Mouse (Mus musculus) heart, embryonic 12.5 days (tissue): ENCODE results near the gene Ropn1l. TPM values are rescaled to one million over a fixed set of nuclear protein-coding genes. Genes with fewer than 3 reads are reported as not detected.
A peak's percentile ranks its signal among the peaks of the same experiment; 100 is the strongest.

Experiments used
- ATAC-seq: fragments of 200-750 bp; cut with Nextera tagmentation; 2 replicates; pipeline ENCODE4 v1.8.0; 2017; ENCODE audit warnings: moderate TSS enrichment, moderate library complexity; ENCODE audit not compliant: insufficient number of reproducible peaks, low FRiP score
- H3K27ac ChIP-seq: fragments of 300-500 bp; sonication (generic); 2 replicates; pipeline ENCODE4 v1.5.1; 2016; ENCODE audit warnings: mild to moderate bottlenecking, moderate library complexity; ENCODE audit not compliant: poor library complexity, severe bottlenecking
- H3K27me3 ChIP-seq: fragments of 300-500 bp; sonication (generic); replicated peaks from 2 replicates; pipeline ENCODE4 v1.6.1; 2016; ENCODE audit warnings: mild to moderate bottlenecking, moderate library complexity
- H3K36me3 ChIP-seq: fragments of 300-500 bp; sonication (generic); 2 replicates; pipeline ENCODE4 v1.6.1; 2016; ENCODE audit warnings: mild to moderate bottlenecking, moderate library complexity
- H3K4me1 ChIP-seq: fragments of 300-500 bp; sonication (generic); replicated peaks from 2 replicates; pipeline ENCODE4 v1.6.1; 2016; ENCODE audit warnings: mild to moderate bottlenecking
- H3K4me2 ChIP-seq: fragments of 300-500 bp; sonication (generic); 2 replicates; pipeline ENCODE4 v1.6.1; 2016; ENCODE audit warnings: mild to moderate bottlenecking, moderate library complexity
- H3K4me3 ChIP-seq: fragments of 300-500 bp; sonication (generic); 2 replicates; pipeline ENCODE4 v1.5.1; 2016; ENCODE audit warnings: mild to moderate bottlenecking
- H3K9ac ChIP-seq: fragments of 300-500 bp; sonication (generic); 2 replicates; pipeline ENCODE4 v1.6.1; 2016; ENCODE audit warnings: mild to moderate bottlenecking, moderate library complexity
- H3K9me3 ChIP-seq: fragments of 300-500 bp; sonication (generic); replicated peaks from 2 replicates; pipeline ENCODE4 v1.6.1; 2016; ENCODE audit warnings: mild to moderate bottlenecking, moderate library complexity
- WGBS: fragments of 180-500 bp; shearing (Covaris S2); methylation state at CpG from one replicate; pipeline ENCODE4 v1.1.7; 2016; 5-methylcytosine and 5-hydroxymethylcytosine counted together
- polyA plus RNA-seq: library from polyadenylated mRNA; unstranded; fragments of >200 nt; fragmentation: Nextera tagmentation; extraction: Ambion mirVana; gene quantifications from 2 replicates; pipeline ENCODE4 v1.2.1, GENCODE M21; 2016

Gene Ropn1l
- polyA plus RNA-seq, 1 experiment from 2014 or later = 2.2 TPM

- H3K36me3 ChIP-seq = peaks cover 71% of the 10 kb centered on the region
- no peaks in the 10 kb centered on the region for H3K9me3 ChIP-seq
- no peak overlapping the region for H3K4me2 ChIP-seq
- WGBS = 91% methylated on average over 1 of the region's 1 CpGs
- H3K27me3 ChIP-seq = no peaks in the 10 kb centered on the region
- H3K4me3 ChIP-seq = no peak overlapping the region
- H3K27ac ChIP-seq = no peak overlapping the region
- no peaks in the 10 kb centered on the region for H3K4me1 ChIP-seq
- no peak overlapping the region for H3K9ac ChIP-seq
- no peak for ATAC-seq
Observed at GRCm38 (mm10) chr15:31466749-31467148, 13.2 kb upstream of the Ropn1l start.

DNA sequence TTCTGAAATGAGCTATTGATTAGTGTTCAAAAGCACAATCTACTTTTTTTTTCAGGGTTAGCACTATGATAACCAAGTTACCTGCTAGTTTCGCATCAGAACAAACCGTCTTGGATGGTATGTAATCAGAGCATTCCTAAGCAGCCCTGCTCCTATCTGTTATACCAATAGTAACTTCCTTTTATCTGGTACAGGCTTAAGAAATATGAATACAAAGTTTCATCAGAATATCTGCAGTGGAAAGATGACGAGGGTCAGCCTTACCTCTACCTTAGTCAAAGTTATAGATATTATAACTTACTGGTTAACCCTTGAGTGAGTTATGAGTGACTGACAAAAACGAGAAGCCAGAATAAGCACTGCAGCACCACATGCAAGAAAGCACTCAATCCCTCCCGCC is 12.8 kb upstream of the Ropn1l start:
- H3K4me2 ChIP-seq = no peak overlapping the region

DNA sequence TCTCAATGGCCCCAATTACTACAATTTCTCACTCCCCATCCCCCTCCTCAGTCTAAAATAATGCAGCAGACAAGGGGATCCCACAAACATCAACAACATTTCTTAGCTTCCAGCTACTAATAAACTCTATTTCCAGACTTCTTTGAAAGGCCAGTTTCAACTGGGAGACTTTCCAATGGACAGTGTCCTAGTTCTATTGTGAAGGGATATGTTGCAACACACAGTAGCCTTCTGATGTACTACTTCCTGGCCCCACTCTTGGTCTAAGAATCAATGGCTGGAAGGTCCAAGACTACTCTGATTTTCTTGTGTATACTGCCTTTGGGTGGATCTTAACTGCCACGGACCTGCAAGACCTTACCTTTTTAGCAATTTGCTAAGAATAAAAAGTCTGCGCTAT is 12.3 kb upstream of the Ropn1l start:
- no peak for ATAC-seq
- WGBS = 93% methylated on average over 2 of the region's 2 CpGs
- H3K4me2 ChIP-seq = no peak overlapping the region
- no peak overlapping the region for H3K27ac ChIP-seq
- H3K4me3 ChIP-seq = no peak overlapping the region
- no peak overlapping the region for H3K9ac ChIP-seq
- no peaks in the 10 kb centered on the region for H3K27me3 ChIP-seq
- no peaks in the 10 kb centered on the region for H3K4me1 ChIP-seq
- H3K9me3 ChIP-seq = no peaks in the 10 kb centered on the region
- peaks cover 75% of the 10 kb centered on the region for H3K36me3 ChIP-seq

More for the DNA sequence above, 12.8 kb upstream of the Ropn1l start:
- no peak overlapping the region for H3K27ac ChIP-seq
- no peaks in the 10 kb centered on the region for H3K27me3 ChIP-seq
- 86% methylated on average over 5 of the region's 5 CpGs for WGBS
- no peaks in the 10 kb centered on the region for H3K9me3 ChIP-seq
- peaks cover 72% of the 10 kb centered on the region for H3K36me3 ChIP-seq
- no peak overlapping the region for H3K9ac ChIP-seq
- H3K4me3 ChIP-seq = no peak overlapping the region
- no peak for ATAC-seq
- no peaks in the 10 kb centered on the region for H3K4me1 ChIP-seq

DNA sequence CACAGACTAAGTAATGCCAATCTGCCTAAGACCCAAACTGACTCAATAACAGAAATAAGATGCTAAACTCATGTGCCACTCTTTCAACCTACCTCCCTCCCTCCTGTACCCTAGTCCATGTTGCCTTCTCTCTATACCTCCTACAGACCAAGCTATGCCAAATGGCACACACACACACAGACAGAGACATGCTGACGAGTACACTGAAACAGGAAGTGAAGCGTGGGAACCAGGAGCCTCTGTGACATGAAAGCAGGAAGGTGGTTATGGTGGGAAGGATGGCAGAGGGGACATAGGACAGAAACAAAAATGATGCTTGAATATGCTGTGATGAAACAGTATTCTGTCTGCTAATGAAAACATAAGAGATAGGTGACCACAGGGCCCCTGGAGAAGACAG is 7.0 kb upstream of the Ropn1l start:
- Histone ChIP-seq H3K4me1 (no peaks in the 10 kb centered on the region), H3K9ac (no peak overlapping the region), H3K27ac (no peak overlapping the region), H3K4me2 (no peak overlapping the region), H3K9me3 (no peaks in the 10 kb centered on the region), H3K36me3 (peaks cover 81% of the 10 kb centered on the region), H3K4me3 (no peak overlapping the region), H3K27me3 (no peaks in the 10 kb centered on the region)
- no peak for ATAC-seq
- 85% methylated on average over 2 of the region's 2 CpGs for WGBS

GRCm38 (mm10) chr15:31458081-31458480 is 4.5 kb upstream of the Ropn1l start:
- Histone ChIP-seq H3K9me3 (no peaks in the 10 kb centered on the region), H3K27ac (no peak overlapping the region), H3K9ac (no peak overlapping the region), H3K36me3 (peaks cover 59% of the 10 kb centered on the region), H3K4me2 (no peak overlapping the region), H3K27me3 (no peaks in the 10 kb centered on the region), H3K4me1 (0 out of 2 replicates have a peak, but pooled peaks cover 7% of the 10 kb centered on the region), H3K4me3 (no peak overlapping the region)
- no peak for ATAC-seq
- 93% methylated on average over 7 of the region's 7 CpGs for WGBS

DNA sequence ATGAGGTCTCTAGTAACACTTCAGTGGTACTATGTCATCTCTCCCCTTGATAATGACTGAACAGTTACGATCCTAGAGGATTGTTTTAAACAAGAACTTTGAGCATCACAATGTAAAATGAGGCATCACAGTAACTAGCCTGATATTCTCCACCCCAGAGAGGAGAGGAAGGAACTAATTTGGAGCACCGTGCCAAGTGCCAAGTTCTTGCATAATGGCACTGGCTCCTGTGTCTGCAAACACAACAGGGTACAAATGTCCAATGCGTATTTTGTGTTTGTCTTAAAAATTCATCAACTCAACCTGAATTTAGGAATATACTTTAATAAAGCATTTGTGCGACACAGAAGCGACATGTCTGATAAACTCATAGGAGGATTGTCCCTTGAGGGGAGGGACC is 2.8 kb upstream of the Ropn1l start:
- Histone ChIP-seq H3K27ac (no peak overlapping the region), H3K4me3 (no peak overlapping the region), H3K4me2 (no peak overlapping the region), H3K27me3 (no peaks in the 10 kb centered on the region), H3K4me1 (peaks cover 12% of the 10 kb centered on the region), H3K9ac (no peak overlapping the region), H3K36me3 (peaks cover 42% of the 10 kb centered on the region), H3K9me3 (no peaks in the 10 kb centered on the region)
- no peak for ATAC-seq
- 88% methylated on average over 5 of the region's 5 CpGs for WGBS

DNA sequence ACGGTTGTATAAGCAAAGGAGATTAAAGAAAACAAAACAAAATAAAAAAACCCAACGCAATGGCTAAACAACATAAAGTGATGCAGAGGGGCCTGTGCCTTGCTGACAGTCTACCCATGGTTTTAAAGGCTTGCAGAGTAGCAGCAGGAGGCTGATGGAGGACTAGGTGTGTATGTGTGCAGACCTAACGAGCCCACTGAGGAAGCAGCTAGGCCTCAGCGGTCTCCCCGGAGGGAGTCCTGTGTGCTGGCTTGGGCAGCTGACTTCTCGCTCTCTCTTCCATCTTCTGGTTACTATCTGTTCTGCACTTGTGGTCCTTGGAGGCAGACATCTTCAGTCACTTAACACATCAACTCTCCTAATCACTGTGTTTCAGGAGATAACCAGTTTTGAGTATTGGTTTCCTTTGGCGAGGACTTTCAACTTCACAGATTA is 1.3 kb upstream of the Ropn1l start:
- no peak overlapping the region for H3K4me2 ChIP-seq
- H3K27me3 ChIP-seq = no peaks in the 10 kb centered on the region
- peak overlapping the region; percentile 29; the same call in 1 of the 2 replicates for H3K27ac ChIP-seq
- H3K4me1 ChIP-seq = peaks cover 12% of the 10 kb centered on the region
- WGBS = 52% methylated on average over 7 of the region's 7 CpGs
- ATAC-seq = no peak
- no peak overlapping the region for H3K9ac ChIP-seq
- no peak overlapping the region for H3K4me3 ChIP-seq
- H3K36me3 ChIP-seq = peaks cover 27% of the 10 kb centered on the region
- no peaks in the 10 kb centered on the region for H3K9me3 ChIP-seq

- H3K9ac ChIP-seq = no peak overlapping the region
- no peaks in the 10 kb centered on the region for H3K27me3 ChIP-seq
- H3K4me3 ChIP-seq = peak overlapping the region; percentile 67
- H3K36me3 ChIP-seq = peaks cover 21% of the 10 kb centered on the region
- H3K4me2 ChIP-seq = peak overlapping the region; percentile 72
- no peak for ATAC-seq
- H3K9me3 ChIP-seq = no peaks in the 10 kb centered on the region
- peak overlapping the region; percentile 65; the same call in 1 of the 2 replicates for H3K27ac ChIP-seq
- H3K4me1 ChIP-seq = peaks cover 12% of the 10 kb centered on the region
- 52% methylated on average over 10 of the region's 10 CpGs for WGBS
Observed at GRCm38 (mm10) chr15:31454096-31454860, 741 bp upstream of the Ropn1l start.

DNA sequence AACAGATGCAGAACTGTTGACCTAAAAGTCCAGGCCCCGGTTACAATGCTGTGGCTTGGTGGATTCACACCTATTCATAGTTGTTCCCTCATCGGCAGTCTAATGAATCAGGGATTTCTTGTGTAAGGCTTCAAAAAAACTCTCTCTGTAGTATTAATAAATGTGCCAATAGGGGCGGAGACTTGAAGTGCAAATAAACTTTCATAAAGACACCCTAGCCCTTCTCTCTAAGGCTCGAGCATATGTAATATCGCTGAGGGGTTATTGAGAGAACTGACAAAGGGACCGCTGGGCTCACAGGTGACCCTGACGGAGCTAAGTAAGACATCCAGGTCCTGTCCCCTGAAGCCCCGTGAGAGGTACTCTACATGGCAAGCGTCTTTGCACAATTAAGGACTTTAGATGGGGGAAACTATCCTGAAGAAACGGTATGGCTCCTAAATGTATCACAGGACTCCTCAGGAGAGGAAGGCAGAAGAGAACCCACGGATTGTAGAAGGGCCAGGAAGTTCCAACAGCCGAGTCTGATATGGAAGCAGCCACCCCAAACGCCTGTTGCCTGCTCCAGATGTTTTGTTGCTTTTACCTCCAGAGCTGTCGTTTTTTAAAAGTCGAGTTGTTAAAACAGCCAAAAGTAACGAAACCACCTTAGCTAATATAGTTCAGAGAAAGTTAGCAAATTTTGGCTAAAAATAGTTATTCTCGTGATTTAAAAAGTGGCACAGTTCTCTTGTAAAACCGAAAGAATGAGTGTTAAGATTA is 1.0 kb downstream of the Ropn1l start:
- WGBS = 47% methylated on average over 18 of the region's 18 CpGs
- Histone ChIP-seq H3K27ac (peak overlapping the region; percentile 85; the same call in 1 of the 2 replicates), H3K9me3 (no peaks in the 10 kb centered on the region), H3K4me3 (peak overlapping the region; percentile 67), H3K4me2 (peak overlapping the region; percentile 72), H3K36me3 (peaks cover 6% of the 10 kb centered on the region), H3K27me3 (no peaks in the 10 kb centered on the region), H3K9ac (peak overlapping the region; percentile 77), H3K4me1 (peaks cover 12% of the 10 kb centered on the region)
- ATAC-seq = no peak

- H3K4me3 ChIP-seq = no peak overlapping the region
- no peaks in the 10 kb centered on the region for H3K9me3 ChIP-seq
- no peak overlapping the region for H3K4me2 ChIP-seq
- no peak for ATAC-seq
- no peak overlapping the region for H3K27ac ChIP-seq
- 10% methylated on average over 2 of the region's 2 CpGs for WGBS
- H3K36me3 ChIP-seq = no peaks in the 10 kb centered on the region; the same call in 1 of the 2 replicates
- H3K27me3 ChIP-seq = no peaks in the 10 kb centered on the region
- peaks cover 10% of the 10 kb centered on the region for H3K4me1 ChIP-seq
- H3K9ac ChIP-seq = no peak overlapping the region
Observed at GRCm38 (mm10) chr15:31449772-31450171, 3.8 kb downstream of the Ropn1l start.

DNA sequence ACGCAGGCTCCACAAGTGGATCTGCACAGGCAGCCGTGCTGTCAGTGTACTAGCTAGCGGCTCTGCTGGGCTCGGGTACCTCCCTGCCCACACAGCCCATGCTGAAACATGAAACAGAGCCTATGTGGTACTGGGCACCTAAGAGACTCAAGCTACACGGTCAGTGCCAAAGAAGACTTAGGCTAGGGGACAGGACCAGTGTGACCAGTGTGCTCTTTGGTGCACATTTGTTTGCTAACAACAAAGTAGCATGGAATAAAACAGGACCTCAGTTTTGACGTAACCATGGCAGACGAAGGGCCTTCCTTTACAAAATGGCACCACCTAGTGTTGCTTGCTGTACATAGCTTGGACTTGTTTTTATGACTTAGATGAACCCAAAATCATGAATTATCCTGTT is 6.4 kb downstream of the Ropn1l start:
- ATAC-seq = no peak; the same call in 1 of the 2 replicates
- peak overlapping the region; percentile 11; the same call in 1 of the 2 replicates for H3K4me2 ChIP-seq
- H3K36me3 ChIP-seq = no peaks in the 10 kb centered on the region
- H3K9ac ChIP-seq = no peak overlapping the region
- H3K4me1 ChIP-seq = peaks cover 4% of the 10 kb centered on the region
- no peaks in the 10 kb centered on the region for H3K27me3 ChIP-seq
- H3K27ac ChIP-seq = no peak overlapping the region
- no peak overlapping the region for H3K4me3 ChIP-seq
- 40% methylated on average over 7 of the region's 7 CpGs for WGBS
- no peaks in the 10 kb centered on the region for H3K9me3 ChIP-seq
